Mouse (Mus musculus) inflammation-experienced regulatory T-cells, adult 6 months (primary cell): ENCODE measurements at regions not wholly inside any gene's neighbourhood (a gene's known extent, or its start where the extent isn't known, plus 50 kb on each side); places are given as distances from the start of the nearest gene placed in this dataset.

ENCODE experiments used
- ATAC-seq: one replicate; pipeline ENCODE4 v1.8.0; 2017

GRCm38 (mm10) chr4:89446156-89446716 is 135.4 kb upstream of the Cdkn2b start:
- no peak for ATAC-seq

- no peak for ATAC-seq
Observed at GRCm38 (mm10) chr4:89445214-89446155, 134.6 kb upstream of the Cdkn2b start.

- no peak for ATAC-seq
Observed at GRCm38 (mm10) chr4:89442526-89442925, 131.7 kb upstream of the Cdkn2b start.

- ATAC-seq: no peak
Observed at GRCm38 (mm10) chr4:89440821-89441220, 130.0 kb upstream of the Cdkn2b start.

GRCm38 (mm10) chr4:89440326-89440725 is 129.5 kb upstream of the Cdkn2b start:
- ATAC-seq: no peak

GRCm38 (mm10) chr4:89438665-89439064 is 127.8 kb upstream of the Cdkn2b start:
- no peak for ATAC-seq

- no peak for ATAC-seq
Observed at GRCm38 (mm10) chr4:89436764-89437163, 125.9 kb upstream of the Cdkn2b start.

GRCm38 (mm10) chr4:89434152-89434551 is 123.3 kb upstream of the Cdkn2b start:
- no peak for ATAC-seq

- no peak for ATAC-seq
Observed at GRCm38 (mm10) chr4:89433528-89433927, 122.7 kb upstream of the Cdkn2b start.

GRCm38 (mm10) chr4:89431520-89431919 is 120.7 kb upstream of the Cdkn2b start:
- ATAC-seq: no peak

- no peak for ATAC-seq
Observed at GRCm38 (mm10) chr4:89428465-89428864, 117.6 kb upstream of the Cdkn2b start.

GRCm38 (mm10) chr4:89427345-89428293 is 116.8 kb upstream of the Cdkn2b start:
- ATAC-seq: no peak

- ATAC-seq: no peak
Observed at GRCm38 (mm10) chr4:89425916-89426315, 115.1 kb upstream of the Cdkn2b start.

GRCm38 (mm10) chr4:89421694-89422354 is 111.0 kb upstream of the Cdkn2b start:
- no peak for ATAC-seq

GRCm38 (mm10) chr4:89420868-89421267 is 110.0 kb upstream of the Cdkn2b start:
- no peak for ATAC-seq

- no peak for ATAC-seq
Observed at GRCm38 (mm10) chr4:89419507-89419906, 108.7 kb upstream of the Cdkn2b start.

GRCm38 (mm10) chr4:89405624-89406167 is 94.9 kb upstream of the Cdkn2b start:
- ATAC-seq: no peak

GRCm38 (mm10) chr4:89403151-89403550 is 92.3 kb upstream of the Cdkn2b start:
- ATAC-seq: no peak

- no peak for ATAC-seq
Observed at GRCm38 (mm10) chr4:89402324-89402723, 91.5 kb upstream of the Cdkn2b start.

GRCm38 (mm10) chr4:89401696-89402095 is 90.9 kb upstream of the Cdkn2b start:
- ATAC-seq: no peak

- ATAC-seq: no peak
Observed at GRCm38 (mm10) chr4:89400342-89400741, 89.5 kb upstream of the Cdkn2b start.

- ATAC-seq: no peak
Observed at GRCm38 (mm10) chr4:89399277-89399676, 88.4 kb upstream of the Cdkn2b start.
